Mouse (Mus musculus): ENCODE measurements around the gene Pkd1l1. TPM values are rescaled to one million over a fixed set of nuclear protein-coding genes. Genes with fewer than 3 reads are reported as not detected.
A peak's percentile ranks its signal among the peaks of the same experiment; 100 is the strongest.

Gene Pkd1l1
- polyA plus RNA-seq, 1 experiment from 2014 or later, result 0.23 TPM

GRCm38 (mm10) chr11:8955678-8956077, 17.4 kb downstream of the Pkd1l1 start:
- peak; percentile 66 for ATAC-seq
- Histone ChIP-seq H3K4me3 (replicated peaks; ENCODE audit: low read length) (no peak overlapping the region), H3K4me1 (replicated peaks; ENCODE audit: control insufficient read depth, insufficient read depth, low read length) (peaks cover 8% of the 10 kb centered on the region; the same call in 1 of the 2 replicates), H3K9me3 (ENCODE audit: control insufficient read depth, low read length) (no peaks in the 10 kb centered on the region), H3K9ac (replicated peaks; ENCODE audit: low read depth, low read length) (no peak overlapping the region), H3K4me2 (ENCODE audit: low read length) (no peak overlapping the region), H3K36me3 (ENCODE audit: control insufficient read depth, insufficient read depth) (no peaks in the 10 kb centered on the region), H3K27ac (ENCODE audit: low read length) (no peak overlapping the region), H3K27me3 (replicated peaks; ENCODE audit: control insufficient read depth, insufficient read depth, low read length) (no peaks in the 10 kb centered on the region)
- 0% methylated on average over 1 of the region's 1 CpGs for WGBS

DNA sequence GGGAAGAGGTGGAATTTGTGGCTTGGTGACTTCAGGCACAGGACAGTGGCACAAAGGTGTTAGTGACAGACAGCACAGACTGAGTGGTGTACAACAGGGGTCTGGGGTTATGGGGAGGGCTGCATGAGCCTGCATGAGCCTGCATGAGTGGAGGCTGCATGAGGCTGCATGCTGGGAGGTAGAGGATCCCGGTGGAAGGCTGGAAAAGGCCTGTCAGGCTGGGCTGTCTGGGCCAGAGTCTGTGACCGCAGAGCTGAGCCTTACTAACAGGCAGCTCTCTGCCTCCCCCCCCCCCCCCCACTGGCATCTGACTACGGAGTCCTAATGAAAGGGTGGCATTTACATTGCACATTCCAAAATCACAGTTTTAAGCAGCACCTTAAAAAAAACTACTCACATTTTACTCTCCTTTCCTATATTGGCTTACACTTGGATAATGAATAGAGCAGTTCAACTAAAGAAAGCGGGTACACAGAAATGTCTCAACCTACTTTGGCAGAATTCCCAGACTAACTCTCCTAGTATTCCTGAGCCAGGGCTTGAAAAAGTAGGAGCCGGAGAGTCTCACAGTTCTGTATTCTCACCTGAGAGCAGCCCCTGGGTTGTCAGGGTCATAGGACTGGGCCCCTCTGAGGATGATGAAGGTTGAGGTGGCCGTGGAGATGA, 23.2 kb downstream of the Pkd1l1 start:
- Histone ChIP-seq H3K9me3 (ENCODE audit: control insufficient read depth, low read length) (no peaks in the 10 kb centered on the region), H3K27me3 (replicated peaks; ENCODE audit: control insufficient read depth, insufficient read depth, low read length) (no peaks in the 10 kb centered on the region), H3K36me3 (ENCODE audit: control insufficient read depth, insufficient read depth) (no peaks in the 10 kb centered on the region), H3K4me2 (ENCODE audit: low read length) (no peak overlapping the region), H3K27ac (ENCODE audit: low read length) (0 out of 2 replicates have a peak overlapping the region, but pooled peaks have one; percentile 34), H3K4me3 (replicated peaks; ENCODE audit: low read length) (no peak overlapping the region), H3K4me1 (replicated peaks; ENCODE audit: control insufficient read depth, insufficient read depth, low read length) (peaks cover 5% of the 10 kb centered on the region), H3K9ac (replicated peaks; ENCODE audit: low read depth, low read length) (no peak overlapping the region)
- WGBS, result 27% methylated on average over 6 of the region's 6 CpGs
- peak; percentile 76 for ATAC-seq

DNA sequence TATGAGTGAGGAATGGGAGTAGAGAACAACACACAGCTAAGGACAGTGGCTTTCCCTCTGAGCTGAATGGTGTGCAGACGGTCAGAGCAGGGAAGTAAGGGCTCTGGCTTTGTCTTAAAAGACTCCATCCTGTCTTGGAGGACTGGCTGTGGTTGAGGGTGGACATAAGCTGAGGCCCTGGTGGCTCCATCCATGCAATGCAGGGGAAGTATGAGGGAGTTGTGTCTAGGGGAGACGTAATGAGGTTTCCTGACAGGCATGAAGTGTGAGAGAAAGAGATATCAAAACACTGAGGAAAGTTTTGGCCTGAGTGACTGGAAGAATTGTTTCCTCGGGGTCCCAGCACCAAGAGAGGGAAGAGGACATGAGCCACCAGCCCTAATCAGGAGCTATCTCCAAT, 24.2 kb downstream of the Pkd1l1 start:
- WGBS, result 70% methylated on average over 3 of the region's 3 CpGs
- H3K9ac ChIP-seq (replicated peaks; ENCODE audit: low read depth, low read length), result no peak overlapping the region
- no peak overlapping the region for H3K27ac ChIP-seq (ENCODE audit: low read length)

GRCm38 (mm10) chr11:8944114-8944513, 29.0 kb downstream of the Pkd1l1 start:
- WGBS, result 90% methylated on average over 4 of the region's 4 CpGs
- no peak for ATAC-seq
- Histone ChIP-seq H3K27ac (ENCODE audit: low read length) (no peak overlapping the region), H3K9ac (replicated peaks; ENCODE audit: low read depth, low read length) (no peak overlapping the region), H3K4me2 (ENCODE audit: low read length) (no peak overlapping the region), H3K4me1 (replicated peaks; ENCODE audit: control insufficient read depth, insufficient read depth, low read length) (no peaks in the 10 kb centered on the region), H3K36me3 (ENCODE audit: control insufficient read depth, insufficient read depth) (no peaks in the 10 kb centered on the region), H3K9me3 (ENCODE audit: control insufficient read depth, low read length) (no peaks in the 10 kb centered on the region), H3K4me3 (replicated peaks; ENCODE audit: low read length) (no peak overlapping the region), H3K27me3 (replicated peaks; ENCODE audit: control insufficient read depth, insufficient read depth, low read length) (no peaks in the 10 kb centered on the region)

More for the DNA sequence above, 24.2 kb downstream of the Pkd1l1 start:
- Histone ChIP-seq H3K4me3 (replicated peaks; ENCODE audit: low read length) (no peak overlapping the region), H3K4me2 (ENCODE audit: low read length) (no peak overlapping the region), H3K27me3 (replicated peaks; ENCODE audit: control insufficient read depth, insufficient read depth, low read length) (no peaks in the 10 kb centered on the region), H3K9me3 (ENCODE audit: control insufficient read depth, low read length) (no peaks in the 10 kb centered on the region), H3K36me3 (ENCODE audit: control insufficient read depth, insufficient read depth) (no peaks in the 10 kb centered on the region), H3K4me1 (replicated peaks; ENCODE audit: control insufficient read depth, insufficient read depth, low read length) (peaks cover 5% of the 10 kb centered on the region)
- no peak for ATAC-seq

DNA sequence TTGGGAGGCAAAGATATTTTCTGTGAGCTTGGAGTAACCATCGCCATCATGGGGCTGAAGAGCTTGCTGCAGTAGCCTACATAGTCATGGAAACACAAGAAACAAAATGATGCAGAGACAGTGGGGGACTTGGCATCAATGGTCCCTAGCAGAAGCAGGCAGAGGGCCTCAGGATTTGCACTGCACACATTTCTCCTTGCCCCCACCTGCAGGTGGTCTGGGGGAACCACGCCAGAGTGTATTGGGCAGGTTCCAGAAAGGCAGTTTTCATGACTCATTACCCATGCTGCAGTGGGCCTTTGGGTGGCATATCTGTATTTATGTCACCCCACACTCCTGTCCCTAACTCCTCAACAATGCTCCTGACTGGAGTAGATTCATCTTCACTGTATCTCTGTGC, 30.6 kb downstream of the Pkd1l1 start:
- no peak for ATAC-seq
- Histone ChIP-seq H3K4me2 (ENCODE audit: low read length) (no peak overlapping the region), H3K4me1 (replicated peaks; ENCODE audit: control insufficient read depth, insufficient read depth, low read length) (no peaks in the 10 kb centered on the region), H3K27ac (ENCODE audit: low read length) (no peak overlapping the region), H3K36me3 (ENCODE audit: control insufficient read depth, insufficient read depth) (no peaks in the 10 kb centered on the region), H3K9ac (replicated peaks; ENCODE audit: low read depth, low read length) (no peak overlapping the region), H3K9me3 (ENCODE audit: control insufficient read depth, low read length) (no peaks in the 10 kb centered on the region), H3K27me3 (replicated peaks; ENCODE audit: control insufficient read depth, insufficient read depth, low read length) (no peaks in the 10 kb centered on the region), H3K4me3 (replicated peaks; ENCODE audit: low read length) (no peak overlapping the region)
- WGBS, result 64% methylated on average over 2 of the region's 2 CpGs

GRCm38 (mm10) chr11:8936431-8937110, 36.5 kb downstream of the Pkd1l1 start:
- no peaks in the 10 kb centered on the region for H3K4me1 ChIP-seq (replicated peaks; ENCODE audit: control insufficient read depth, insufficient read depth, low read length)
- no peaks in the 10 kb centered on the region for H3K27me3 ChIP-seq (replicated peaks; ENCODE audit: control insufficient read depth, insufficient read depth, low read length)
- H3K36me3 ChIP-seq (ENCODE audit: control insufficient read depth, insufficient read depth), result no peaks in the 10 kb centered on the region
- ATAC-seq, result no peak
- H3K9ac ChIP-seq (replicated peaks; ENCODE audit: low read depth, low read length), result no peak overlapping the region
- no peak overlapping the region for H3K4me2 ChIP-seq (ENCODE audit: low read length)
- no peak overlapping the region for H3K27ac ChIP-seq (ENCODE audit: low read length)
- no peak overlapping the region for H3K4me3 ChIP-seq (replicated peaks; ENCODE audit: low read length)
- 87% methylated on average over 9 of the region's 9 CpGs for WGBS
- no peaks in the 10 kb centered on the region for H3K9me3 ChIP-seq (ENCODE audit: control insufficient read depth, low read length)

GRCm38 (mm10) chr11:8916081-8916671, 56.9 kb downstream of the Pkd1l1 start:
- 48% methylated on average over 8 of the region's 8 CpGs for WGBS
- H3K4me3 ChIP-seq (replicated peaks; ENCODE audit: low read length), result no peak overlapping the region
- H3K27me3 ChIP-seq (replicated peaks; ENCODE audit: control insufficient read depth, insufficient read depth, low read length), result no peaks in the 10 kb centered on the region
- no peak overlapping the region for H3K27ac ChIP-seq (ENCODE audit: low read length)
- no peaks in the 10 kb centered on the region for H3K9me3 ChIP-seq (ENCODE audit: control insufficient read depth, low read length)
- no peaks in the 10 kb centered on the region for H3K36me3 ChIP-seq (ENCODE audit: control insufficient read depth, insufficient read depth)
- 0 out of 2 replicates have a peak, but pooled peaks cover 2% of the 10 kb centered on the region for H3K4me1 ChIP-seq (replicated peaks; ENCODE audit: control insufficient read depth, insufficient read depth, low read length)
- ATAC-seq, result peak; percentile 83
- H3K9ac ChIP-seq (replicated peaks; ENCODE audit: low read depth, low read length), result no peak overlapping the region
- H3K4me2 ChIP-seq (ENCODE audit: low read length), result no peak overlapping the region

DNA sequence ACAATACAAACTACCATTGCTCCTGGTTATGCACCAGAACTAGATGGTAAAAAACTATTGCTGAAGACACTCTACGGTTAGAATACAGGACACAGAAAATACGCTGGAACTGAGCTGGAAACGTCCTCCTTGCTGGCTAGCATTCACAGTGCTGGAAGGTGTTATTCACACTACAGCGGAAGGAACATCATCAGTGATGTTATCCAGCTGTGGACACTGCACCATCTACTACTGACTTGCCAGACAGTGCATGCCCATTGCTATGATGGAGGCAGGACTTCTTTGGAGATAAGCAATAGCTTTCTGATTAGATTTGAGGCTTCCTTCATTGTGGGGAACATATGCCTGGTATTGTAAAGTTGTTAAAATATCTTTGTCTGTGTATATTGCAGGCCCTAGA, 90.3 kb downstream of the Pkd1l1 start:
- 94% methylated on average over 4 of the region's 4 CpGs for WGBS

GRCm38 (mm10) chr11:8881521-8881920, 91.5 kb downstream of the Pkd1l1 start:
- H3K9me3 ChIP-seq (ENCODE audit: control insufficient read depth, low read length), result no peaks in the 10 kb centered on the region
- no peak overlapping the region for H3K4me2 ChIP-seq (ENCODE audit: low read length)
- no peaks in the 10 kb centered on the region for H3K4me1 ChIP-seq (replicated peaks; ENCODE audit: control insufficient read depth, insufficient read depth, low read length)
- no peak overlapping the region for H3K27ac ChIP-seq (ENCODE audit: low read length)
- WGBS, result 68% methylated on average over 2 of the region's 2 CpGs
- no peak overlapping the region for H3K4me3 ChIP-seq (replicated peaks; ENCODE audit: low read length)
- no peaks in the 10 kb centered on the region for H3K36me3 ChIP-seq (ENCODE audit: control insufficient read depth, insufficient read depth)
- ATAC-seq, result no peak
- no peak overlapping the region for H3K9ac ChIP-seq (replicated peaks; ENCODE audit: low read depth, low read length)
- no peaks in the 10 kb centered on the region for H3K27me3 ChIP-seq (replicated peaks; ENCODE audit: control insufficient read depth, insufficient read depth, low read length)

More for the DNA sequence above, 90.3 kb downstream of the Pkd1l1 start:
- Histone ChIP-seq H3K4me3 (replicated peaks; ENCODE audit: low read length) (no peak overlapping the region), H3K9ac (replicated peaks; ENCODE audit: low read depth, low read length) (no peak overlapping the region), H3K9me3 (ENCODE audit: control insufficient read depth, low read length) (no peaks in the 10 kb centered on the region), H3K36me3 (ENCODE audit: control insufficient read depth, insufficient read depth) (no peaks in the 10 kb centered on the region), H3K4me1 (replicated peaks; ENCODE audit: control insufficient read depth, insufficient read depth, low read length) (no peaks in the 10 kb centered on the region), H3K27me3 (replicated peaks; ENCODE audit: control insufficient read depth, insufficient read depth, low read length) (no peaks in the 10 kb centered on the region), H3K4me2 (ENCODE audit: low read length) (no peak overlapping the region), H3K27ac (ENCODE audit: low read length) (no peak overlapping the region)
- no peak for ATAC-seq

Data from forebrain, embryonic 16.5 days (tissue).